ENCODE assay signal across 8 mouse cellular contexts in the genomic region with DNA sequence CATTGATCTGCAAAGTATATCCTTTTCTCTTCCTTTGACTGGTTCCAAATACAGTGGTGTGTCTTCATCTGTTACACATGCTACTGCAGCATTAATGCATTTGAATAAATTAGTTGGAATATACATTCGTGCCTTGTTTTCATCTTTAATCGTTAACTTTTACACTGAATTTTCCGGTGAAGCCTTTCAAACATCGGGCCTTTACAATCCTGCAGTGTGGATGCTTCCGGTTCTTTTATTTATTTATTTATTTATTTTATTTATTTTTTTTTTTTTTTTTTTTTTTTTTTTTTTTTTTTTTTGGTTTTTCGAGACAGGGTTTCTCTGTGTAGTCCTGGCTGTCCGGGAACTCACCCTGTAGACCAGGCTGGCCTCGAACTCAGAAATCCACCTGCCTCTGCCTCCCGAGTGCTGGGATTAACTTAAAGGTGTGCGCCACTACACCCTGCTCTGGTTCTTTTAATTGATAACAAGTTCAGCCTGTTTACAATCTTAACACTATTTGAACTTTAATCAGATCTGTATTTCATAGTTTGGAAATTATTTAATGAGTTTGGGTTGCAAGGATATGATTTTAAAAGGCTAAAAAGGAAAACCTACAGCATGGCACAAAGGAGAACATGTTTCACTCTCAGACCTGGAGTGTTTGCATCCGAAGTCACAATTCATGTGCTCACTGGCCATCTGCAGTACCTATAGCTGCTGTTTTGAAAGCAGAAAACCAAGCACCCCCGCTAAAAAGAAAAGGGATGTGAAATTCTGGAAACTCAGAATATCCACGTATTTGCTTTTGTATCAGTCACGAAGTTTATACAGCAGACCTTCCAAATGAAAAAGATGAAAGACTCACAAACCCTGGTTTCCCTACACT. TPM values are rescaled to one million over a fixed set of nuclear protein-coding genes. Genes with fewer than 3 reads are reported as not detected.
DNase-seq lines count a peak whose midpoint lies in the region; ATAC-seq and TF ChIP-seq lines count a peak whose summit lies in the region.

No protein-coding gene starts in this region.

- peak overlapping the region; percentile 89 for H3K27ac ChIP-seq in kidney, embryonic 16.5 days (ENCODE audit: low read length)
- peak overlapping the region; percentile 94 for H3K27ac ChIP-seq in embryonic facial prominence, embryonic 12.5 days
- H3K27ac ChIP-seq in hindbrain, postnatal 0 days, result peak overlapping the region; percentile 92
- H3K27ac ChIP-seq in midbrain, embryonic 16.5 days (ENCODE audit: low read length), result peak overlapping the region; percentile 92

- peak overlapping the region; percentile 68 for H3K4me2 ChIP-seq in kidney, embryonic 16.5 days (replicated peaks; ENCODE audit: low read depth, low read length)
- H3K4me2 ChIP-seq in embryonic facial prominence, embryonic 12.5 days (replicated peaks), result peak overlapping the region; percentile 70
- H3K4me2 ChIP-seq in hindbrain, postnatal 0 days (ENCODE audit: low read depth, low read length), result peak overlapping the region; percentile 74
- peak overlapping the region; percentile 63 for H3K4me2 ChIP-seq in midbrain, embryonic 16.5 days (ENCODE audit: low read length)

- no peak for TF ChIP-seq CTCF in hindbrain, postnatal 0 days (IDR thresholded peaks at IDR 0.05; ENCODE audit: low read depth)

- H3K9me3 ChIP-seq in kidney, embryonic 16.5 days (ENCODE audit: low read length), result no peaks in the 10 kb centered on the region
- no peaks in the 10 kb centered on the region for H3K9me3 ChIP-seq in embryonic facial prominence, embryonic 12.5 days
- no peaks in the 10 kb centered on the region for H3K9me3 ChIP-seq in hindbrain, postnatal 0 days (ENCODE audit: low read length)
- H3K9me3 ChIP-seq in midbrain, embryonic 16.5 days (replicated peaks; ENCODE audit: control insufficient read depth, low read length, poor library complexity, severe bottlenecking), result no peaks in the 10 kb centered on the region

- H3K9ac ChIP-seq in kidney, embryonic 16.5 days (replicated peaks; ENCODE audit: low read length), result peak overlapping the region; percentile 84
- H3K9ac ChIP-seq in embryonic facial prominence, embryonic 12.5 days, result peak overlapping the region; percentile 85; the same call in 1 of the 2 replicates
- H3K9ac ChIP-seq in hindbrain, postnatal 0 days (replicated peaks; ENCODE audit: low read length), result peak overlapping the region; percentile 78; the same call in 1 of the 2 replicates
- H3K9ac ChIP-seq in midbrain, embryonic 16.5 days (ENCODE audit: low read depth, low read length), result peak overlapping the region; percentile 60

- H3K4me1 ChIP-seq in kidney, embryonic 16.5 days (ENCODE audit: insufficient read depth, low read length), result peaks cover 16% of the 10 kb centered on the region
- peaks cover 9% of the 10 kb centered on the region for H3K4me1 ChIP-seq in embryonic facial prominence, embryonic 12.5 days
- H3K4me1 ChIP-seq in hindbrain, postnatal 0 days (ENCODE audit: insufficient read depth, low read length), result peaks cover 9% of the 10 kb centered on the region; the same call in 1 of the 2 replicates
- H3K4me1 ChIP-seq in midbrain, embryonic 16.5 days (ENCODE audit: control insufficient read depth, insufficient read depth, low read length), result peaks cover 10% of the 10 kb centered on the region

- H3K27me3 ChIP-seq in kidney, embryonic 16.5 days (ENCODE audit: insufficient read depth, low read length), result no peaks in the 10 kb centered on the region
- no peaks in the 10 kb centered on the region for H3K27me3 ChIP-seq in embryonic facial prominence, embryonic 12.5 days
- no peaks in the 10 kb centered on the region for H3K27me3 ChIP-seq in hindbrain, postnatal 0 days (ENCODE audit: insufficient read depth, low read length)
- H3K27me3 ChIP-seq in midbrain, embryonic 16.5 days (ENCODE audit: control insufficient read depth, insufficient read depth, low read depth, low read length), result no peaks in the 10 kb centered on the region

- H3K36me3 ChIP-seq in kidney, embryonic 16.5 days (ENCODE audit: insufficient read depth, low read length), result peaks cover 22% of the 10 kb centered on the region
- H3K36me3 ChIP-seq in embryonic facial prominence, embryonic 12.5 days, result peaks cover 28% of the 10 kb centered on the region
- peaks cover 23% of the 10 kb centered on the region for H3K36me3 ChIP-seq in hindbrain, postnatal 0 days (ENCODE audit: insufficient read depth, low read length)
- H3K36me3 ChIP-seq in midbrain, embryonic 16.5 days (ENCODE audit: control insufficient read depth, insufficient read depth, low read length), result peaks cover 8% of the 10 kb centered on the region

- 57% methylated on average over 14 of the region's 14 CpGs for WGBS in kidney, embryonic 16.5 days
- WGBS in embryonic facial prominence, embryonic 12.5 days, result 56% methylated on average over 14 of the region's 14 CpGs
- WGBS in hindbrain, postnatal 0 days, result 63% methylated on average over 14 of the region's 14 CpGs
- 64% methylated on average over 14 of the region's 14 CpGs for WGBS in midbrain, embryonic 16.5 days

- DNase-seq in kidney, adult 8-10 months, result no peak
- DNase-seq in hindbrain, postnatal 0 days (ENCODE audit: low spot score), result no peak
- no peak for DNase-seq in gastrocnemius, postnatal 10 days
- no peak for DNase-seq in urinary bladder, postnatal 10 days (ENCODE audit: low spot score)
- no peak for DNase-seq in thymus, postnatal 25 days

- ATAC-seq in kidney, embryonic 16.5 days (ENCODE audit: low FRiP score, low TSS enrichment), result peak; percentile 9; the same call in 1 of the 2 replicates
- no peak for ATAC-seq in embryonic facial prominence, embryonic 12.5 days (ENCODE audit: insufficient number of reproducible peaks, insufficient read depth, low FRiP score, low TSS enrichment)
- ATAC-seq in hindbrain, postnatal 0 days, result 0 out of 2 replicates have a peak, but pooled peaks have one; percentile 13
- ATAC-seq in midbrain, embryonic 16.5 days, result peak; percentile 25; the same call in 1 of the 2 replicates

- H3K4me3 ChIP-seq in kidney, embryonic 16.5 days (ENCODE audit: low read length), result peak overlapping the region; percentile 77
- H3K4me3 ChIP-seq in embryonic facial prominence, embryonic 12.5 days, result peak overlapping the region; percentile 91
- H3K4me3 ChIP-seq in hindbrain, postnatal 0 days (ENCODE audit: low read length), result peak overlapping the region; percentile 73
- peak overlapping the region; percentile 84 for H3K4me3 ChIP-seq in midbrain, embryonic 16.5 days (ENCODE audit: low read depth, low read length)

RNA-seq across cellular contexts. Expression of a gene that starts 0.6 kb away (rescaled TPM):
- 174 and 181 TPM in 2 replicates for polyA plus RNA-seq in kidney, embryonic 16.5 days (2015; fragmentation: Nextera tagmentation; extraction: Ambion mirVana)
- polyA plus RNA-seq in embryonic facial prominence, embryonic 12.5 days (2016; fragmentation: Nextera tagmentation; extraction: Ambion mirVana), result 190 and 198 TPM in 2 replicates
- 81.5 and 84.2 TPM in 2 replicates for total RNA-seq in hindbrain, postnatal 0 days (2014; rRNA removed)
- polyA plus RNA-seq in hindbrain, postnatal 0 days (2015; fragmentation: Nextera tagmentation; extraction: Ambion mirVana), result 239 TPM in 2 replicates
- 177 and 184 TPM in 2 replicates for polyA plus RNA-seq in midbrain, embryonic 16.5 days (2015; fragmentation: Nextera tagmentation; extraction: Ambion mirVana)
- 10 to 100 TPM; 58.5 to 62.1 TPM for total RNA-seq in gastrocnemius, postnatal 10 days (2021)

RNA-seq across cellular contexts. Expression of a gene that starts 22.5 kb away (rescaled TPM):
- polyA plus RNA-seq in kidney, embryonic 16.5 days (2015; fragmentation: Nextera tagmentation; extraction: Ambion mirVana), result 111 and 116 TPM in 2 replicates
- polyA plus RNA-seq in embryonic facial prominence, embryonic 12.5 days (2016; fragmentation: Nextera tagmentation; extraction: Ambion mirVana), result 108 and 112 TPM in 2 replicates
- 33.2 and 43.0 TPM in 2 replicates for total RNA-seq in hindbrain, postnatal 0 days (2014; rRNA removed)
- 44.3 and 48.5 TPM in 2 replicates for polyA plus RNA-seq in hindbrain, postnatal 0 days (2015; fragmentation: Nextera tagmentation; extraction: Ambion mirVana)
- 74.0 and 80.4 TPM in 2 replicates for polyA plus RNA-seq in midbrain, embryonic 16.5 days (2015; fragmentation: Nextera tagmentation; extraction: Ambion mirVana)
- total RNA-seq in gastrocnemius, postnatal 10 days (2021), result 10 to 100 TPM; 72.5 to 77.2 TPM

RNA-seq across cellular contexts. Expression of a gene that starts 26.1 kb away (rescaled TPM):
- 1.5 and 1.7 TPM in 2 replicates for polyA plus RNA-seq in kidney, embryonic 16.5 days (2015; fragmentation: Nextera tagmentation; extraction: Ambion mirVana)
- polyA plus RNA-seq in embryonic facial prominence, embryonic 12.5 days (2016; fragmentation: Nextera tagmentation; extraction: Ambion mirVana), result not detected in 2 replicates
- not detected in 2 replicates for total RNA-seq in hindbrain, postnatal 0 days (2014; rRNA removed)
- polyA plus RNA-seq in hindbrain, postnatal 0 days (2015; fragmentation: Nextera tagmentation; extraction: Ambion mirVana), result 0.03 TPM in 1 of 2 replicates, not detected in the other
- not detected in 2 replicates for polyA plus RNA-seq in midbrain, embryonic 16.5 days (2015; fragmentation: Nextera tagmentation; extraction: Ambion mirVana)
- not detected for total RNA-seq in gastrocnemius, postnatal 10 days (2021)
